Mouse (Mus musculus): ENCODE measurements at regions not wholly inside any gene's neighbourhood (a gene's known extent, or its start where the extent isn't known, plus 50 kb on each side); places are given as distances from the start of the nearest gene placed in this dataset.

GRCm38 (mm10) chrX:115256151-115256550, 348.8 kb downstream of the Ube2dnl2 start:
- TF ChIP-seq ZC3H11A (IDR thresholded peaks at IDR 0.05; ENCODE audit: borderline replicate concordance, low read depth, low read length): no peak
- no peak for TF ChIP-seq MAFK (IDR thresholded peaks at IDR 0.05; ENCODE audit: insufficient read depth, low read depth, low read length)

Data from ES-E14 (cell line).